Mouse (Mus musculus): ENCODE results near the gene Ifna11. TPM values are rescaled to one million over a fixed set of nuclear protein-coding genes. Genes with fewer than 3 reads are reported as not detected.
"Not testable (repeated sequence)": the region's sequence is repeated elsewhere in the genome, so short reads cannot be mapped to it uniquely, and the experiment has no call there.

Ifna11 gene
- polyA plus RNA-seq, 1 experiment: not detected

DNA sequence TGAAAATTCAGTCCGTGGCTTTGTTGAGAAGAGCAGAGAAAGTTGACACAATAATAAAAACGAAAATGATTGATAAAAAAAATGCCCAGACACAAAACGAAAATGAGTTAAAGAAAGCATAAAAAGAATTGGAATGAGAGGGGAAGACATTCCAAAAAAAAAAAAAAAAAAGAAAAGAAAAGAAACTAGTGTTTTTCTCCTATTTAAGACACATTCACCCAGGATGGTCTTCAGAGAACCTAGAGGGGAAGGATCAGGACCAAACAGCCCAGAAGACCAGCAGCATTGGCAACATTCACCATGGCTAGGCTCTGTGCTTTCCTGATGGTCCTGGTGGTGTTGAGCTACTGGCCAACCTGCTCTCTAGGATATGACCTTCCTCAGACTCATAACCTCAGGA is 3.8 kb upstream of the Ifna11 start, which contains the start of gene Ifna7:
TSS of gene Ifna7 (plus strand) at position 301 of the 400 bp plus-strand sequence.
- Histone ChIP-seq H3K27me3 (replicated peaks; ENCODE audit: control insufficient read depth, insufficient read depth, low read length) (no peaks in the 10 kb centered on the region), H3K4me1 (ENCODE audit: control insufficient read depth, insufficient read depth, low read length) (no peaks in the 10 kb centered on the region), H3K27ac (ENCODE audit: insufficient read depth, low read depth, low read length) (no peak within 1 kb of the TSS), H3K4me3 (ENCODE audit: insufficient read depth, low read depth, low read length) (no peak within 1 kb of the TSS), H3K36me3 (ENCODE audit: control insufficient read depth, insufficient read depth, low read length) (no peaks in the 10 kb centered on the region)
- no peak for DNase-seq
- TF ChIP-seq POLR2A (IDR thresholded peaks at IDR 0.05; ENCODE audit: low read depth, low read length) (no peak), CTCF (conservative IDR thresholded peaks at IDR 0.05; ENCODE audit: insufficient read depth, insufficient read length, low read depth, low read length) (no peak)
- 57% methylated on average over 3 of the region's 3 CpGs for WGBS

DNA sequence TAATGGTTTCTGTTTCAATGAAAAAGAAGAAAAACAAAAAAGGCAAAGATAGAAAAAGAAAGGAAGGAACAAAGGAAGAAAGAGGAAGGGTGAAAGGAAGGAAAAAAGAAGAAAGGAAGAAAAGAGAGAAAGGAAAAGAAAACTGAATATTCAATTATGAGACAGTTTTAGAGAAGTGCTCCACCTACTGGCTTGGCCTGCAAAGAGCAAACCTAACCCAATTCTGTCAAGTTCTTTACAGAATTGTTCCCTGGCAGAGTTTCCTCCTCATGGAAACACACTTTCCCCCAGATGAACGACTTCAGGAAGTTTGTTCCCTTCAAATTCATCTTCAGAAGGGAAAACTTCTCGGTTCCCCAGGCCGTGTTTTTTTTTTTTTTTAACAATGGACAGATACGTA is 3.2 kb downstream of the Ifna11 start:
- 26% methylated on average over 4 of the region's 4 CpGs for WGBS
- H3K4me1 ChIP-seq (ENCODE audit: control insufficient read depth, insufficient read depth, low read length): no peaks in the 10 kb centered on the region
- no peak overlapping the region for H3K27ac ChIP-seq (ENCODE audit: insufficient read depth, low read depth, low read length)
- no peaks in the 10 kb centered on the region for H3K36me3 ChIP-seq (ENCODE audit: control insufficient read depth, insufficient read depth, low read length)
- no peak overlapping the region for H3K4me3 ChIP-seq (ENCODE audit: insufficient read depth, low read depth, low read length)
- DNase-seq: peak; percentile 9
- TF ChIP-seq CTCF (conservative IDR thresholded peaks at IDR 0.05; ENCODE audit: insufficient read depth, insufficient read length, low read depth, low read length) (no peak), POLR2A (IDR thresholded peaks at IDR 0.05; ENCODE audit: low read depth, low read length) (no peak)
- no peaks in the 10 kb centered on the region for H3K27me3 ChIP-seq (replicated peaks; ENCODE audit: control insufficient read depth, insufficient read depth, low read length)

- not testable (repeated sequence) for H3K36me3 ChIP-seq (ENCODE audit: control insufficient read depth, insufficient read depth, low read length); H3K27ac ChIP-seq (ENCODE audit: insufficient read depth, low read depth, low read length); H3K4me3 ChIP-seq (ENCODE audit: insufficient read depth, low read depth, low read length); DNase-seq; H3K4me1 ChIP-seq (ENCODE audit: control insufficient read depth, insufficient read depth, low read length); H3K27me3 ChIP-seq (replicated peaks; ENCODE audit: control insufficient read depth, insufficient read depth, low read length)
Observed at GRCm38 (mm10) chr4:88827116-88827515, 7.4 kb downstream of the Ifna11 start, which contains the start of gene Ifna6. TSS of gene Ifna6 (plus strand) at chr4:88827416.

- 16% methylated on average over 4 of the region's 4 CpGs for WGBS
- TF ChIP-seq CTCF (conservative IDR thresholded peaks at IDR 0.05; ENCODE audit: insufficient read depth, insufficient read length, low read depth, low read length) (0 out of 2 replicates have a peak, but pooled peaks have one; percentile 7), POLR2A (IDR thresholded peaks at IDR 0.05; ENCODE audit: low read depth, low read length) (no peak)
- Histone ChIP-seq H3K36me3 (ENCODE audit: control insufficient read depth, insufficient read depth, low read length) (no peaks in the 10 kb centered on the region), H3K27me3 (replicated peaks; ENCODE audit: control insufficient read depth, insufficient read depth, low read length) (no peaks in the 10 kb centered on the region), H3K4me1 (ENCODE audit: control insufficient read depth, insufficient read depth, low read length) (no peaks in the 10 kb centered on the region), H3K27ac (ENCODE audit: insufficient read depth, low read depth, low read length) (no peak overlapping the region), H3K4me3 (ENCODE audit: insufficient read depth, low read depth, low read length) (no peak overlapping the region)
- peak; percentile 27 for DNase-seq
Observed at GRCm38 (mm10) chr4:88830523-88830922, 10.8 kb downstream of the Ifna11 start.

DNA sequence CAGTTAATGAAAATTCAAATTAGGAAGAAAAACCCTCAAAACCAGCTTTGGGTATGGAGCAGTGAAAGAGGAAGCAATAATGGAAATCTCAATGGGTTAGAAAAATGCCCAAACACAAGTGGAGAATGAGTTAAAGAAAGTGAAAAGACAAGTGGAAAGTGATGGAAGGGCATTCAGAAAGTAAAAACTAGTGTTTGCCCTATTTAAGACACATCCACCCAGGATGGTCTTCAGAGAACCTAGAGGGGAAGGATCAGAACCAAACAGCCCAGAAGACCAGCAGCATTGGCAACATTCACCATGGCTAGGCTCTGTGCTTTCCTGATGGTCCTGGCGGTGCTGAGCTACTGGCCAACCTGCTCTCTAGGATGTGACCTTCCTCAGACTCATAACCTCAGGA is 15.5 kb downstream of the Ifna11 start, which contains the start of gene Ifna5:
TSS of gene Ifna5 (plus strand) at position 301 of the 400 bp plus-strand sequence.
- not testable (repeated sequence) for DNase-seq; H3K36me3 ChIP-seq (ENCODE audit: control insufficient read depth, insufficient read depth, low read length); H3K4me3 ChIP-seq (ENCODE audit: insufficient read depth, low read depth, low read length); H3K27ac ChIP-seq (ENCODE audit: insufficient read depth, low read depth, low read length); H3K4me1 ChIP-seq (ENCODE audit: control insufficient read depth, insufficient read depth, low read length); H3K27me3 ChIP-seq (replicated peaks; ENCODE audit: control insufficient read depth, insufficient read depth, low read length)
- WGBS: 83% methylated on average over 1 of the region's 1 CpGs

GRCm38 (mm10) chr4:88838828-88839227 is 19.1 kb downstream of the Ifna11 start:
- Histone ChIP-seq H3K4me3 (ENCODE audit: insufficient read depth, low read depth, low read length) (no peak overlapping the region), H3K36me3 (ENCODE audit: control insufficient read depth, insufficient read depth, low read length) (no peaks in the 10 kb centered on the region), H3K4me1 (ENCODE audit: control insufficient read depth, insufficient read depth, low read length) (no peaks in the 10 kb centered on the region), H3K27me3 (replicated peaks; ENCODE audit: control insufficient read depth, insufficient read depth, low read length) (no peaks in the 10 kb centered on the region), H3K27ac (ENCODE audit: insufficient read depth, low read depth, low read length) (no peak overlapping the region)
- TF ChIP-seq POLR2A (IDR thresholded peaks at IDR 0.05; ENCODE audit: low read depth, low read length): no peak
- TF ChIP-seq CTCF (conservative IDR thresholded peaks at IDR 0.05; ENCODE audit: insufficient read depth, insufficient read length, low read depth, low read length): no peak
- 32% methylated on average over 3 of the region's 3 CpGs for WGBS
- DNase-seq: peak; percentile 5

DNA sequence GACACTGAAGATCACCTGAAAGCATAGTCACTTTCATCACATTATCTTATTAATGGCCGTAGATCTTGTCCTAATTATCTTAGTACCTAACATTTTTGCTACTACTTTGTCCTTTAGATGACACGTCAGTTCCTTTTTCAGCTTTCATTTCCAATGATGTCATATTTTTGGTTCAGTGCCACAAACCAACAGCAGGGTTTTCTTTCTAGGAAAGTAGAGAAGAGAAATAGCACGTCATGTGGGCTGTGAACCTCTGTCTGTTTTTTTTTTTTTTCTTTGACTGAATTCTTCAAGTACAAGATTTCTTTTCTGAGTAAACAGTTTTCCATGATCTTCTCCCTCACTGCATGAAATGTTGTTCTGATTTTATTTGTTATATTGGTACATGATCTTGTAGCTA is 20.3 kb downstream of the Ifna11 start:
- no peaks in the 10 kb centered on the region for H3K27me3 ChIP-seq (replicated peaks; ENCODE audit: control insufficient read depth, insufficient read depth, low read length)
- no peak overlapping the region for H3K27ac ChIP-seq (ENCODE audit: insufficient read depth, low read depth, low read length)
- no peak for DNase-seq
- no peaks in the 10 kb centered on the region for H3K36me3 ChIP-seq (ENCODE audit: control insufficient read depth, insufficient read depth, low read length)
- H3K4me3 ChIP-seq (ENCODE audit: insufficient read depth, low read depth, low read length): no peak overlapping the region
- H3K4me1 ChIP-seq (ENCODE audit: control insufficient read depth, insufficient read depth, low read length): no peaks in the 10 kb centered on the region
- TF ChIP-seq CTCF (conservative IDR thresholded peaks at IDR 0.05; ENCODE audit: insufficient read depth, insufficient read length, low read depth, low read length): no peak
- no peak for TF ChIP-seq POLR2A (IDR thresholded peaks at IDR 0.05; ENCODE audit: low read depth, low read length)
- WGBS: 62% methylated on average over 3 of the region's 3 CpGs

GRCm38 (mm10) chr4:88841438-88841911 is 21.7 kb downstream of the Ifna11 start, which contains the start of gene Ifna4:
TSS of gene Ifna4 (plus strand) at chr4:88841861.
- no peaks in the 10 kb centered on the region for H3K27me3 ChIP-seq (replicated peaks; ENCODE audit: control insufficient read depth, insufficient read depth, low read length)
- no peak within 1 kb of the TSS for H3K27ac ChIP-seq (ENCODE audit: insufficient read depth, low read depth, low read length)
- H3K4me3 ChIP-seq (ENCODE audit: insufficient read depth, low read depth, low read length): no peak within 1 kb of the TSS
- H3K4me1 ChIP-seq (ENCODE audit: control insufficient read depth, insufficient read depth, low read length): no peaks in the 10 kb centered on the region
- no peak for DNase-seq
- TF ChIP-seq POLR2A (IDR thresholded peaks at IDR 0.05; ENCODE audit: low read depth, low read length): no peak
- TF ChIP-seq CTCF (conservative IDR thresholded peaks at IDR 0.05; ENCODE audit: insufficient read depth, insufficient read length, low read depth, low read length): no peak
- no peaks in the 10 kb centered on the region for H3K36me3 ChIP-seq (ENCODE audit: control insufficient read depth, insufficient read depth, low read length)
- 62% methylated on average over 2 of the region's 2 CpGs for WGBS

Data from kidney, adult 2 months (tissue).